Mouse (Mus musculus) ES-E14 (cell line): ENCODE measurements at regions not wholly inside any gene's neighbourhood (a gene's known extent, or its start where the extent isn't known, plus 50 kb on each side); places are given as distances from the start of the nearest gene placed in this dataset.

Experiments used
- CHD2 ChIP-seq: IDR thresholded peaks from 2 replicates; pipeline ENCODE4 v1.6.1; 2014; ENCODE audit warnings: mild to moderate bottlenecking, low read depth, low read length, inconsistent platforms
- HCFC1 ChIP-seq: IDR thresholded peaks from 2 replicates; pipeline ENCODE4 v1.6.1; 2012; ENCODE audit warnings: low read length, inconsistent platforms, borderline replicate concordance; ENCODE audit not compliant: insufficient read depth
- MAFK ChIP-seq: IDR thresholded peaks from 2 replicates; pipeline ENCODE4 v1.6.1; 2014; ENCODE audit warnings: mild to moderate bottlenecking, low read depth, low read length, inconsistent platforms; ENCODE audit not compliant: insufficient read depth
- ZNF384 ChIP-seq: IDR thresholded peaks from 2 replicates; pipeline ENCODE4 v1.6.1; 2012; ENCODE audit warnings: low read depth, low read length, inconsistent platforms

GRCm38 (mm10) chr7:116619636-116620035 is 115.5 kb downstream of the Nucb2 start:
- TF ChIP-seq CHD2 (no peak), MAFK (no peak), ZNF384 (no peak), HCFC1 (no peak)
